Mouse (Mus musculus) adrenal gland, adult 2 months (tissue): Measurements from ENCODE around the gene Nedd9. TPM values are rescaled to one million over a fixed set of nuclear protein-coding genes. Genes with fewer than 3 reads are reported as not detected.
A peak's percentile ranks its signal among the peaks of the same experiment; 100 is the strongest.

ENCODE experiments used
- DNase-seq: peaks from one replicate; pipeline ENCODE4 v3.0.0; 2021
- polyA plus RNA-seq: library from polyadenylated mRNA; depleted of rRNA; stranded (reverse); fragments of >200 nt; gene quantifications from 2 replicates; pipeline ENCODE4 v1.2.3, GENCODE M21; 2012
- total RNA-seq, 2 experiments: library from RNA; stranded (reverse); gene quantifications; 2 replicates each; pipeline ENCODE4 v1.2.3; 2021

The Nedd9 gene
- total and polyA plus RNA-seq, 3 experiments: 8.7 to 31.4 (median 23.6) TPM

DNA sequence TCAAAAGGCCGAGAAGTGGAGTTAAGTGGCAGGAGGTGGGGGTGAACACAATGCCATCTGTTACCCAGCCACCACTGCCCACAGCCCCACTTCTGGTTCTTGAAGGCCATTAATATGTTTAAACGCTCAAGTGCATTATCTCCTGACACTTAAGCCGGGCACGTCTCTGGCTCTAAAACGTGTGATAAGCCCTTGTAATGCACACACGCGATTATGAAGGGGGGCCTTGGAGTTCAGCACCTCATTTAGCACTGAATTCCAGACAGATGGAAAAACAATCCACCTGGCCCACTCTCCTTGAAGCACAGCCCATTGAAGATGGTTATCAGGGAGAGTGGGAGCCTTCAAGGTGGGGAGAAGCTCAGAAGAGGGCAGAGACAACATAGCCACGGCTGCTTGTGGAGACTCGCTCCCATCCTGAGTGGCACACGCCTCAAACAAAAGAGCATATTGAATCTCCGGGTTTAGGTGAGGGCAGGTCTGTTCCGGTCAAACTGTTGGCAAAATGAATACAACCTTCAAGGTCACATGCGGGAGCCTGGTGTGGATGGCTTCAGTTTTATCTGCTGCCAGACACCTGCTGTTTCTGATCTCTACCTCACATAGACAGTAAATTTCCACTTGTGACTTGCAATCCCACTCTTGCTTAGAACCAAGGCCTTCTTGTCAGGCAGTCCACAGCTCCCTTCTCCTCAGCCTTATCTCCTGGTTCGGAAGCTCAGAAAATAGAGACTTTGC, 30.7 kb downstream of the Nedd9 start:
- no peak for DNase-seq

DNA sequence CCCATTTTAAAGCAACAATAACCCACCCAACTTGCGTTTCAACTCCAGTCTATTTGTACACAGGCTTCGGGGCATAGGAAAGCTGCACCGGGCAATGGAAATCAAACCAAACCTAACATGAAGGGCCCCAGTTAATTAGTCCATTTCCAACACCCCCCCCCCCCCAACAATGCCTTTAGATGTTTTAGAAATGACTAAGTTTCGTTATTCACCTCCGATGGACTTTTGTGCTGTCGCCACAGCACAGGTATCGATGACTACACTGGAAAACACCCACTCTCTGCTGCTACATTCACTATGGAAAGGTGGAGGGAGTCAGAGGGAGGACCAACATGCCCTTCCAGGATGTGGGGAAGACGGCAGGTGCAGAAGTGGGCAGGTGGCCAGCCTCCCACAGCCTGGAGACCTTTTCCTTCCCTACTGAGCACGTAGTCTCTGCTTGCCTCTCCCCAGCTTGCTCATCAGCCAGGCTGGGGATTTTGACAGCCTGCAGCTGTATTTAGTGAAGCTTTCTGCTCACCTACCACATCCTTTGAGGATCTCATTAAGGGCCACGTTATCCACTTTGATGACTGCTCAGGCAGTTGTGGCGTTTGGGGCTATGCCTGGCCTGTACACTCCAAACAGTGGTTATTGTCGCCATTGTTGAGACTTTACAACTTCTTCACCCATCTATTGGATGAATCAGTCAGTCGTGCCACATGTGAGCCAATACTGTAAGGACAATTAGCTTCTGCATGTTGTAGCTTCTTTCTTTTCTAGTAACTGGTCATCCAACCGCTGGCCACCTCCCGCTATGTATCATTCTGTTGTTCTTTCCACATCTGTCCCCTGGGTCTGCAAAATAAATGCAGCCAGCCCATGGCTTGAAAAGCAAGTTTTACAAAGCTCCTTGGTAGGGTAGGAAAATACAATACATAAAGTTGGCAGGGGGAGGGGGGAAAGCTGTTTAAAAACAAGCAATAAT, 33.7 kb downstream of the Nedd9 start:
- DNase-seq: no peak

DNA sequence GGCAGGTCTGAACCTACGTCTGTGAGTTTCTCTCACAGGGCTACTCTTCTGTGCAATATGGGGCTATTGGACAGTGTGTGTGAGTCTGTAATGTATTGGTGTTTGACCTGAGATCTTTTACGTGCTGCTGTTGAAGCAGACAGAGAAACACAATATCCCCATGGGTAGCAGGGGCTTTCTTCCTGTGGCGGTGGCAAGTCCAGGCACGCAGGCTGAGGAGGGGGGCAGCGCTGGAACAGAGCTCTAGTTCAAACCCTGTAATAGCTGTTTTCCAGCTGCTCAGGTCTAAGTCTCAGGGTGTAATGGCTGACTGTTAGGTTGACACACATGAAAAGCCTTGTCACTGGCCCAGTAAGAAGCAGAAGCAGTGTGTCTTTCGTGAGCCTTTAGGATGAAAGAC, 36.3 kb downstream of the Nedd9 start:
- no peak for DNase-seq

DNA sequence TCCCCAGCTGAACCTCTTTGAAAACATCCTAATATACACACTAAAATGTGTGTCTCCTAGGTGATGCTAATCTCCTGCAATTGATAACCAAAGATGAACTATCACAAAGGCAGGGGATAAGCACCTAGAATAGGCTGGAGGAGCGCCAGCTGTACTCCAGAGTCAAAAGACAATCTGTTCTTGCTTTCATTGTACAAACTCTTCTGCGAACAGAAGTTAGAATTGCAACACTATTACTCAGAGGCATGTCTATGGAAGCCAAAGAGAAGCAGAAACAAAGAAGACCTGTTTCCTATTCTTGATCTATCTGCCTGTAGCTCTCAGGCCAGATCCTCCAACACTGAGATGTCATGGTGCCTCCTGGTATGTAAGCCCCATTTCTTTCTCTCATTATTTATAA, 38.0 kb downstream of the Nedd9 start:
- no peak for DNase-seq

DNA sequence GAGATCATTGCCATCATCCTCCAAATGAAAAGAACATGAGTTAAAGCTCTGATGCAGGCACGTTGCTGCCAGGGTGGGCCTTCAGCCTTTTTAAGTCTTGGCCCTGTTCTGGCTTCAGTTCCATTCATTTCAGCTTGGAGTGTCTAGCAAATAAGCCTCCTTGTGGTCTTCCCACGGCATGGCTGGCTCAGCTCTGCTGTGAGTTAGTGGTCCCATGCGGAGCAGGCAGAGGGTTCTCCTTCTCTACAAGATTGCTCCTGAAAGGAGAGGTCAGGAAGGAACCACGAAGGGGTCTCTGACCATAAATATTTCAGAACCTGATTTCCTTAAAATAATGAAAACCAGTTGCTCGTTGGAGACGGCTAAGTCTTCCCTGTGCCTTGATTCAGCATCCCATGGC, 40.0 kb downstream of the Nedd9 start:
- DNase-seq: no peak

DNA sequence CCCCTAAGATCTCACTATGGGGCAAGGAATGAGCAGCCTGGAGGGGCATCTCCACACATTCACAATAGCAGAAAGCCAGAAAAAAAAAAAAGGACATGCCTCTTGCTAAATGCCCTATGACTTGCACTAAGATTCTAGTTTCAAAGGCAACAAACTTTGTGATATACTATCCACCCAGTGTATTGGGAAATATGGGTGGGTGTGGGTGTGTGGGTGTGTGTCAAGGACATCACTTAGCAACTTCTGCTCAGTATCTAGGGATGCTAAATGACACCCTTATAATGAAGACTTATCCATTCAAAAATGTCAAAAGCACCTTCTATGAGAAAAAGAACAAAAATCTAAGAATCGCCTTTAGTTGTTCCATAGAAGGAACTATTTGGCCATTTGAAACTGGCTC, 40.6 kb downstream of the Nedd9 start:
- no peak for DNase-seq

DNA sequence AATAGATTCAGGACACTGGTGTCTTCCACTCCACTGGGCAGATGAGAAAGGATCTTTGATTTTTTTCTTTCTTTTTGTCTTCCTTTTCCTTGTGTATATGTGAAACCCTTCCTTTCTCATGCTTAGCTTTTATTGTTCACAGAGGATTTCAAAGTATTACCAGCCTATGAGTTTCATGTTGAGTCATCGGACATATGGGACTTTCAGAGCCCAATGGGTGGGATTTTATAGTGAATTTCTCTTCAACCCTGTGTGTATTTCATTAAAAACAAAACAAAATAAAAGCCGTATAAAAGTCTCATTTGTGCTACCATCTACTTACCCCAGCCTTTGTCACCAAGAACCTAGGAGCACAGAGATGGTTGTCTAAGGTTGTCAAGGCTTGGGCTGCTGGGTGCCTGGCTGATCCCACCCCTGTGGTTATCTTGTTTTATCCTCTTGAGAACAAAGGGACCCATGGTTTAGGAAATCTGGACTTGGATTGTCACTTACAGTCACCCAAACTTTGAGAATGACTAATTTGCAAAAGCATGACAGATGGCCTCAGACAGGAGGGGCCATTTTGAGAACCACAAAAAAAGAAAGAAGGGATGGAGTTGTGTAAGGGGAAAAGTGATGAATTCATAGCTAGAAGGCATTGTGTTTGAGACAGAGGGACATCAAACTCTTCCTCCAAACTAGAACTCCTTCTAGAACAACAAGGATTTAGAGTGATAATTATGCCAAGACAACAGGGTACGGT, 41.9 kb downstream of the Nedd9 start:
- DNase-seq: no peak

DNA sequence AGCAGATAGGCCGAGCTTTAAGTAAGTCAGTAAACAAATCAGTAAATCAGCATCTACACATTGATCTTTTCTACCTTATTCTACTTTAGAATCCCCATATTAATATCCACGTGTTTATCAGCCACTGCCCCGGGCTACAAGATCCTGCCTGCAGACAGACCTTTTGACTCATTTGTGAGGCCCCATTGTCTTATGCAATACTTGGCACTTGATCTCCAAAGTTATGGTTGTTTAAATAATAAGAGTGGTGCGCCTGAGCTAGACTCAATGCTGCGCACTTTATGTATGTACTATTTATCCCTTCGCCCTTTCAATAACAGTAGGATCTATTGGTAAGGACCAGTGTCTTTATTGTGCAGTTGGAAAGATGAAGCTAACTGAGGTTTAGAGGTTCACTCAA, 42.9 kb downstream of the Nedd9 start:
- DNase-seq: no peak

DNA sequence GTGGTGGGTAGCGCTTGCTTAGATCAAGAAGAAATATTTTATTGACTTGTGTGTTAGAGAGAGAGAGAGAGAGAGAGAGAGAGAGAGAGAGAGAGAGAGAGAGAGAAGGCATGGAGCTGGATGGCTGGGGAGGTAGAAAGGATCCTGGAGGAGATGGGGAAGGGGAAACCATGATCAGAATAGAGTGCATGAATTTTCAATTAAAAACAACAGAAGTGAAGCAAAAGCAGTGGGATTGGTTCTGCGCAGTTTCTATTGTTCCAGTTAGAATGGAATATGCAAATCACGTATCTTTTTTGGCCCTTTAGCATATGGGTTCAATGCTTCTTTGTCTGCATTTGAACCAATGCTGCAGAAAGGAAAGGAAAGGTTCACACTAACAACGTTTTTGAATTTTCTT, 45.0 kb downstream of the Nedd9 start:
- no peak for DNase-seq

DNA sequence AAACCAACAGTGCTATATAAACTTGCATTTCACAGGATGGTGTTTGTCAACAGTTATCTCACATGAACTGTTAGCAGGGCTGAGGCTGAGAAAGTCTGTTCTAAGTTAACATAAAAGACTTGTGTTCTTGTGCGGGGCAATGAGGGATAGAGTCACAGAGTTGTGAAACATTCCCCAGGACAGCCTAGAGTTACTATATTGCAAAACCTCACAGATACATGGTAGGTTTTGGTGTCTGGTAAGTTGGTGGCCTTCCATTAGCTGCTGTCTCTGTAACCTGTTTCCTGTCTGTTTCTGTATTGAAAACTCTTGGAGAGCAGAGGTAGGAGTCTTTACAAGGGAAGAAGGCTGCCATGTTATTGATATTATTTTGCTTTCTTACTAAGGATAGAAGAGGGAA, 47.0 kb downstream of the Nedd9 start:
- DNase-seq: no peak

DNA sequence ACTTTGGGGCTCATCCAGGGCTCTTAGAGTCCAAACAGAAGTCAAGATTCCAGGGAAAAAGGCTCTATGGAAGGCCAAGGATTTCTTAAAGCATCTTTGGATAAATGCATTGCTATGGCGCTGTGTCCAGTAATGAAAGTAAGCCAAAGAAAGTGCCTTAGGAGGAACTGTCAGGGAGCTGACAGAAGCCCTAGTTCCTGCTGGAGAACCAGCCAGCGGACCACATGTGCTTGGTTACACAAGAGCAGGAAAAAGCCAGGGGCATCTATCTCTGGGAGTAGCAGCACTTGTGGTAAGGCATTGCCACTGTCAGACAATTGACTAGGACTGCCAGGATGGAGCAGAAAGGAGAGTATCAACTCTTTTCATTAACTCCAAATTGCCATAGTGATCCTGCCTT, 49.8 kb downstream of the Nedd9 start:
- no peak for DNase-seq

DNA sequence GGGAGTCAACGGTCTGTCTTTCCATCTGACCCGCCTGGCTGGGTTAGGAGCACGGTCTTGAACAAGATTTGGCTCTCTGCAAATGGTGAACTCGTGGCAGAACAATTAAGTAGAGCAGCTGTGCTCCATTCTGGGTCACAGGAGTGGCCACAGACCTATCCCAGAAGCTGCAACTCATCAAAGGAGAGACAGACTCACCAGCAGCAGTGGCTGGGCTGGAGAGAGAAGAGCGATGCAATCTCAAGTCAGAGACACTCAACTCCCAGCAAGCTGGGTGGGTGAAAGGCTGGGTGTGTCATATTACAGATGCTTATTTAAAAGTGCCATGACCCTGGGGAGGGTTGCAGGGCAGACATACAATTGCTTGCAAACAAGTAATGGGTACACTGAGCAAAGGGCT, 50.4 kb downstream of the Nedd9 start:
- no peak for DNase-seq

DNA sequence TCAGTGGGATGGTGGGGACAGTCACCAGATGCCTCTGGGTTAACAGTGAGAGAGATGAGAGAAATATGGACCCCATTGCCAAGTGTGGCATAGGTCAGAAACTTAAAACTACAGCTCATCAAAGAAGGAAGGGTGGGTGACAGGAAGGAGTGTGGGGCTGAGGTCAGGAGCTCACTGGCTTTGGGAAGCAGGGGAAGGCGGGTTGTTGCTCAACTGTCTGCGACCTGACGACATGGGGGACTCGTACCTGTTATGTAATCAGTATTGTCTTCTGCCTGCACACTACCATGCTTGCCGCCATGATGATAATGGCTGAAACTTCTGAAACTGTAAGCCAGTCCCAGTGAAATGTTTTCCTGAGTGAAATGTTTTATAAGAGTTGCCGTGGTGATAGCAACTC, 54.0 kb downstream of the Nedd9 start:
- peak; percentile 14 for DNase-seq

DNA sequence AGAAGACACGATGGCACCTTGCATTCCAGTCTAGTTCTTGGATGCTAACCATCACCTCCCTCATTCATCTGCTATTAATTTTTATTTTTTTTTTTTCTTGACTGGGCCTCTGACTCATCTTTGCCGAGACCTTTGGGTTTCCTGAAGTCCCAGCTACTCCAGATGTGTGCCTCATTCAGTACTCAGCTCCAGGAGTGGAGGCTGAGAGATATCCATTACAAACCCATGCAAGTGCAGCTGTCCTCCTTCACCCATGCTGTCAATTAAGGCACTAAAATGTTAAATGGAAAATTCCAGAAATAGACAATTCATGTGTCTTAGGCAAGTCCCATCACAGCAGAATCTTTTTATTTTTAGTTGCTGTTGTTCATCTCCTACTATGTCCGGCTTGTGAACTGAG, 55.4 kb downstream of the Nedd9 start:
- DNase-seq: peak; percentile 9

DNA sequence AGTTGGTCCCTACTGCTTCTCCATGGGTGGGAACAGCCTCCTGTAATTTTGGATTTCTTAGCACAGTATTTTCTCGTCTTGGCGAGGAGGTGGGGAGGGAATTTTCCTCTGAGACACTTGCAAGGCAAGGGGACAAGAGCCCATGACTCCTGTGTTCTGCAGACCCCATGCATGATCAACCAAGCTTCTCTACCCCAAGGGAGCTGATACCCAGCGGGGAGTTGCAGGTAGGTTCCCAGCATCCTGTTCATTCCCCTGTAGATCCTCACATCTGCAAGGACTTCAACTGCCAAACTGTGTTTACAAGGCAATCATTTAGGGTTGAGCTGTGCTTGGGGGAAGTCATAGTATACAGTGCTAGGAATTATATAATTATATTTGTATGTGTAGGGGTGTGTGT, 60.1 kb downstream of the Nedd9 start:
- no peak for DNase-seq

DNA sequence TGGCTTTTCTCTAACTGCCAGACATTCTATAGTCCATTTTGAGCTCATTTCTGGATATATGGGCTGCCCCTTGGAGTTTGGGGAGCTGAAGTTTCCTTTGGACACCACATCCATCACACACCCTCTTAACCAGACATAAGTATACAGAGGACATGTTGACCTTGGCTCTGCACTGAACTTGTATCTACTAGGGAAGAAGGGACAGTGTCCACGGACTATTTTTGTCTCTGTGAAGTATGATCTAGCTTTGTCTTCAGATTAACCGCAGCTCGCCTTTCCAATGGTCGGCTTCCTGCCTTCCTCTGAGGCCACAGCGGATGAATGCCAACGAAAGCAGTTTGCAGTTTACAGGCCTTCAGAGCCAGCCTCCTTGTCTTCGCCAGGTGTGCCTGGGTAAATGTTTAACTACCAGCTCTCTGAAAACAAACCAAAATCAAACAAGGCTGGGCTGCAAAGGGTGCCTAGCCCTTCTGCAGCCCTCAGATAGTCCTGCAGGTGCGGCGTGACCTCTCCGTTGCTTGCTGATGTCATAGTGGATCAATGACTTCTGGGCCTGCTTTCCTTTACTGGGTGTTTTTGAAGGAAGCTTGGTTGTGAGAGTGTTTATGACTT, 63.6 kb downstream of the Nedd9 start:
- no peak for DNase-seq

DNA sequence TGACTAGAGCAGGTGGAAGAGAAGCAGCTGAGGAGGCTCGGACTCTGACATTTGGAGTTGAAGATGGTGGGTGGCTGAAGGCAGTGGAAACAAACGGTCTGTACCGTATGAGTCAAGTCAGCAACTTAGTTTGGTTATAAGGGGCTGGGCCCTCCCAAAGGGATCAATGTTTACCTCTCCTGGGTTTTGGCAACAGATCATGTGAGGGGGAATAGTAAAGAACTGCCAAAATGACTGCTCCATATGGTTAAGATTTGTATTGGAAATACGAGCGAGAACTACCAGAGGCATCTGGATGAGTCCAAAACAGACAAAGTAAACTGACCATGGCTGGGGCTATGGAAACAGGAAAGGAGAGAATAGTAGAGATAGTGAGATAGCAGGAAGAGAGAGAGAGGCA, 64.6 kb downstream of the Nedd9 start:
- no peak for DNase-seq

DNA sequence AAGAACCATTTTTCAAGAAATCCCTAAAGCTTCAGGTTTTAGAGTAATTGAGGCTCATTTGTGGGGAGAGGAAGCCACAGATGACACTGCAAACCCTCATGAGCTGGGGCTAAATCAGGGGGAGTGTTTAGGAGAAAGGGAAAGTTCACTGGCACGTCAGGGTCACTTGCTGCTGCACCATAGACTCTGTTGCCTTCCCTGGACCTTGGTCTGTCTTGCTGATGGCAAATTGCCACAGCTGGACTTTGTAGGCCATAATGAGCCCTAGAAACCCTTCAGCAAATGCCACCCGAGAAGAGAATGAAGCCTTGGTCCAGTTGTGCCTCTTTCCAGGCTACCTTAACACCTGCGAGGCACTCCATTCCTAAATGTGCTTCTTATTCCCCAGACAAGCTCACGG, 66.8 kb downstream of the Nedd9 start:
- peak; percentile 67 for DNase-seq

DNA sequence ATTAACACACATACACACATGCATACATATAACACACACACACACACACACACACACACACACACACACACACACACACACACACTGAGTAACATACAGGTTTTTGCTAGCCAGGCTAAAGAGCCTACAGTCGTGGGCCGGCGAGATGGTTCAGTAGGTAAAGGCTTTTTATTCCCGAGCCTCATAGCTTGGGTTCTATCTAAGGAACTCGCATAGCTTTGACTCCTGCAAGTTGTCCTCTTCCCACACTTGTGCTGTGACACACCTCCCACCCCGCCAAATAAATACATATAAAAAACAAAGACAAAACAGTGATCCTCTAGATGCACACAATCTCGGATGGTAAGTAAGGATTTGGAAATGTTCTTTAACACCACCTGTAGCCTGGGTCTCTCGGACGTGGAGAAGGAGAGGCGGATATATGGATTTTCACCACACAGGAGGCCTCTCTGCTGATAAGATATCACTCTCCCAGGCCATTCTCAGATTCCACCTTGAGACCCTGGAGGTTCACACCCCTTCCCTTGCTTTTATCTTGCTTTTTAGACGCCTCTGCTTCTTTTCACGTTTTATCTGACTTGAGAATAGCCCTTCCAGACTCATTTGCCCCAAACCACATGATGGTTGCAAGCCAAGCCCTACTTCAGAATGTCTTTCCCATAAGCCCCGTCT, 68.8 kb downstream of the Nedd9 start:
- no peak for DNase-seq

DNA sequence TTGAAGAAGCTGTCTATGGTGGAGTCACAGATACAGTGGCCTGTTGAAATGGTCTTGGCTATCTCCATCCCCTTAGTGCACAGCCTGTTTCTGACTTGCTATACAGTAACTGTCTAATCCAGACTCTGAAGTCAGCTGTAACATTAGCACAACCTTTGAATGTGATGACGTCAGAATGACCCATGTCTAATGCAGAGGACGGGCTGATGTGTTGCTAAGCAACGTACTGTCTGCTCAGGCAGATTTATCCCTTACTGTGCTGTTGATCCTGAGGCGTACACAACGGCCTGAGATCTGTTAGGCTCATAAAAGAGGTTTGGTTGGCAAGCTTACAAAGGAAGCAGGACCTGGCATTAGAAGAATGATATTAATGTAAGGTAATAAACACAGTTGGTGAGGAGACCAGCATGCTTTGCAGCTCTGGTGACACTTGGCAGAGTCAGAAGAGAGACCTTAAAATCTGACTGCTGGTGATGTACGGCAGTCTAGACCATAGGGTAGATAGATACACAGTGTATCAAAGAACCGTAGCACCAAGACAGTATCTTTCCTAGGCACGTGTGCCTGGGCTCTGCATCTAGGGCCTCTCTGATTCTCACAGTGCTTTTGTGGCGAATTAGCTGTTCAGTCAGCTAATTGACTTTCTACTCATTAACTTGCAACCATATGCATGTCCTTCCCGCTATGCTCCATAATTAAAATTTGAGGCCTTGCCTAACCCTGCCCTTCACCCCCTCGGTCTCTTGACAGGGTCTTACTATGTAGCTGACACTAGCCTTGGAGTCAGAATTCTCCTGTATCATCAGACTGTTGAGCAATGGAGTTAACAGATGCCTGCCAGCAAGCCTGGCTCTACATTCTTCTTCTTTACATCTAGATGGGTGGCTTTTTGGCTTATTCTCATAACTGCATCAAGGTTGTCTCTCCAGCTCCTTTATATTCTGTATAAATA, 70.8 kb downstream of the Nedd9 start:
- peak; percentile 20 for DNase-seq
